Mouse (Mus musculus): ENCODE data around the gene Sbk1. TPM values are rescaled to one million over a fixed set of nuclear protein-coding genes. Genes with fewer than 3 reads are reported as not detected.
A peak's percentile ranks its signal among the peaks of the same experiment; 100 is the strongest.

Sbk1 gene
- polyA plus RNA-seq, 1 experiment from 2014 or later, result 16.8 TPM

DNA sequence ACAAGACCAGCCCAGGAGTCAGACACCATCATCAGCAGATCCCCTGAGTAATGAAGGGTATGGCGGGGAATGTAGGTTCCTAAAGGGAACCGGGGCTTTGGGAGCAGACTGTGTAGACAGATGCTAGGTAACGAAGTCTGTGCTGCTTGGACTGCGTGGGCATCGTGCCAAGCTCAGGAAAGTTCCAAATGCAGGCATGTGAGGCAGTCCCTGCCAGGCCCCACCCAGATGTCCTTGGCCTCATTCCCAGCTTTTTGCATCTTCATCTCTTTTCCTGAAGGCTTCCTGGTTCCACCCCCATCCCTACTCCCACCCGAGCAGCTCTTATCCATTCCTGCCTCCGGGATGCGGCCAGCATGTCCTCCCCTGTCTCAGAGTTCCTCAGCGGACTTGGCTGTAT, 6.5 kb upstream of the Sbk1 start:
- Histone ChIP-seq H3K9me3 (ENCODE audit: control insufficient read depth, low read length) (no peaks in the 10 kb centered on the region), H3K9ac (ENCODE audit: low read length) (no peak overlapping the region), H3K4me1 (ENCODE audit: control insufficient read depth in 2 of 2, insufficient read depth in 2 of 2, low read length in 2 of 2) (peaks cover 5 to 21% of the 10 kb centered on the region in 2 experiments), H3K27ac (replicated peaks in 1 of 2; ENCODE audit: control insufficient read depth in 1 of 2, insufficient read depth in 1 of 2, low read depth in 2 of 2, low read length in 2 of 2) (no peak overlapping the region), H3K4me2 (ENCODE audit: low read length) (no peak overlapping the region), H3K4me3 (ENCODE audit: control insufficient read depth in 1 of 2, insufficient read depth in 1 of 2, low read depth in 1 of 2, low read length in 2 of 2) (no peak overlapping the region), H3K36me3 (ENCODE audit: control insufficient read depth, insufficient read depth, low read length) (no peaks in the 10 kb centered on the region), H3K27me3 (ENCODE audit: control insufficient read depth, insufficient read depth, low read length) (0 out of 2 replicates have a peak, but pooled peaks cover 3% of the 10 kb centered on the region)
- ATAC-seq (ENCODE audit: insufficient number of reproducible peaks, insufficient read depth, low FRiP score, low read depth), result peak; percentile 74; the same call in 1 of the 2 replicates
- WGBS, result 30% methylated on average over 9 of the region's 9 CpGs

DNA sequence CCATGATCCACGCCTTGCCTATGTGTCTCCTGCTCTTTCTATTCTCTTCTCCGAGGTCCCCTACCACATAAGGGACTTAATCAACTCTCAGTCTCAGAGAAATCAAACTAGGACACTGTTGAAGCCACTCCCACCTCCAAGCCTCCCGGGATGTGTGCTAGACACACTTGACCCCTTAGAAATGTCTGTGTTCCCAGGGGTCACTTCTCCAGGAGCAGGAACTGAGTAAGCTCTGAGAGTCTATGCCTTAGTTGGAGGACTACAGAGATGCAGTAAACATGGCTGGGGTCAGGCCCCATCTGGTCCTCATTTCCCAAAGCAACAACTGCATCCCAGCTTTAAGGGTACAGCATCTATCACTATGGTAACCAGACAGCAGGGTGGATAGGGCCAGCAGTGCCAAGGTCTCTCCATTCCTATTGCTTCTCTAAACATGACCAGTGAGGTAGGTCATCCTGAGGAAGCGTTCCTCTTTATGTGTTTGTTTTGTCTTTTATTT, 6.0 kb upstream of the Sbk1 start:
- whole genome bisulfite sequencing, result 61% methylated on average over 4 of the region's 4 CpGs
- H3K4me3 ChIP-seq (ENCODE audit: control insufficient read depth in 1 of 2, insufficient read depth in 1 of 2, low read depth in 1 of 2, low read length in 2 of 2), result no peak overlapping the region
- no peaks in the 10 kb centered on the region for H3K9me3 ChIP-seq (ENCODE audit: control insufficient read depth, low read length)
- peaks cover 4 to 25% of the 10 kb centered on the region in 2 experiments for H3K4me1 ChIP-seq (ENCODE audit: control insufficient read depth in 2 of 2, insufficient read depth in 2 of 2, low read length in 2 of 2)
- H3K27ac ChIP-seq (replicated peaks in 1 of 2; ENCODE audit: control insufficient read depth in 1 of 2, insufficient read depth in 1 of 2, low read depth in 2 of 2, low read length in 2 of 2), result no peak overlapping the region
- H3K27me3 ChIP-seq (ENCODE audit: control insufficient read depth, insufficient read depth, low read length), result 0 out of 2 replicates have a peak, but pooled peaks cover 3% of the 10 kb centered on the region
- H3K4me2 ChIP-seq (ENCODE audit: low read length), result no peak overlapping the region
- no peaks in the 10 kb centered on the region for H3K36me3 ChIP-seq (ENCODE audit: control insufficient read depth, insufficient read depth, low read length)
- no peak overlapping the region for H3K9ac ChIP-seq (ENCODE audit: low read length)
- ATAC-seq (ENCODE audit: insufficient number of reproducible peaks, insufficient read depth, low FRiP score, low read depth), result no peak

- no peak overlapping the region for H3K4me3 ChIP-seq (ENCODE audit: control insufficient read depth in 1 of 2, insufficient read depth in 1 of 2, low read depth in 1 of 2, low read length in 2 of 2)
- H3K27ac ChIP-seq (replicated peaks in 1 of 2; ENCODE audit: control insufficient read depth in 1 of 2, insufficient read depth in 1 of 2, low read depth in 2 of 2, low read length in 2 of 2), result no peak overlapping the region
- H3K36me3 ChIP-seq (ENCODE audit: control insufficient read depth, insufficient read depth, low read length), result no peaks in the 10 kb centered on the region
- ATAC-seq (ENCODE audit: insufficient number of reproducible peaks, insufficient read depth, low FRiP score, low read depth), result no peak
- H3K4me2 ChIP-seq (ENCODE audit: low read length), result no peak overlapping the region
- H3K9ac ChIP-seq (ENCODE audit: low read length), result no peak overlapping the region
- H3K27me3 ChIP-seq (ENCODE audit: control insufficient read depth, insufficient read depth, low read length), result 0 out of 2 replicates have a peak, but pooled peaks cover 3% of the 10 kb centered on the region
- peaks cover 4 to 19% of the 10 kb centered on the region in 2 experiments for H3K4me1 ChIP-seq (ENCODE audit: control insufficient read depth in 2 of 2, insufficient read depth in 2 of 2, low read length in 2 of 2)
- H3K9me3 ChIP-seq (ENCODE audit: control insufficient read depth, low read length), result no peaks in the 10 kb centered on the region
- 61% methylated on average over 8 of the region's 8 CpGs for WGBS
Measured at GRCm38 (mm10) chr7:126267606-126268005, 4.8 kb upstream of the Sbk1 start.

GRCm38 (mm10) chr7:126272770-126273311, 422 bp downstream of the Sbk1 start:
- Histone ChIP-seq H3K4me1 (ENCODE audit: control insufficient read depth in 2 of 2, insufficient read depth in 2 of 2, low read length in 2 of 2) (peaks cover 3 to 29% of the 10 kb centered on the region in 2 experiments; a peak in 3 of 4 replicates), H3K27ac (replicated peaks in 1 of 2; ENCODE audit: control insufficient read depth in 1 of 2, insufficient read depth in 1 of 2, low read depth in 2 of 2, low read length in 2 of 2) (peak overlapping the region; percentile 38 to 41; a peak in 2 of 4 replicates), H3K36me3 (ENCODE audit: control insufficient read depth, insufficient read depth, low read length) (peaks cover 8% of the 10 kb centered on the region), H3K4me3 (ENCODE audit: control insufficient read depth in 1 of 2, insufficient read depth in 1 of 2, low read depth in 1 of 2, low read length in 2 of 2) (peak overlapping the region; percentile 61 to 83), H3K4me2 (ENCODE audit: low read length) (peak overlapping the region; percentile 85), H3K9ac (ENCODE audit: low read length) (peak overlapping the region; percentile 86), H3K27me3 (ENCODE audit: control insufficient read depth, insufficient read depth, low read length) (0 out of 2 replicates have a peak, but pooled peaks cover 3% of the 10 kb centered on the region), H3K9me3 (ENCODE audit: control insufficient read depth, low read length) (no peaks in the 10 kb centered on the region)
- under 1% methylated on average over 36 of the region's 38 CpGs for WGBS
- ATAC-seq (ENCODE audit: insufficient number of reproducible peaks, insufficient read depth, low FRiP score, low read depth), result 0 out of 2 replicates have a peak, but pooled peaks have one; percentile 3

- H3K9ac ChIP-seq (ENCODE audit: low read length), result peak overlapping the region; percentile 86
- H3K4me2 ChIP-seq (ENCODE audit: low read length), result peak overlapping the region; percentile 85
- H3K9me3 ChIP-seq (ENCODE audit: control insufficient read depth, low read length), result no peaks in the 10 kb centered on the region
- H3K27ac ChIP-seq (replicated peaks in 1 of 2; ENCODE audit: control insufficient read depth in 1 of 2, insufficient read depth in 1 of 2, low read depth in 2 of 2, low read length in 2 of 2), result no peak overlapping the region
- H3K36me3 ChIP-seq (ENCODE audit: control insufficient read depth, insufficient read depth, low read length), result peaks cover 11% of the 10 kb centered on the region
- ATAC-seq (ENCODE audit: insufficient number of reproducible peaks, insufficient read depth, low FRiP score, low read depth), result no peak
- WGBS, result 27% methylated on average over 11 of the region's 11 CpGs
- H3K4me3 ChIP-seq (ENCODE audit: control insufficient read depth in 1 of 2, insufficient read depth in 1 of 2, low read depth in 1 of 2, low read length in 2 of 2), result peak overlapping the region; percentile 61 to 83
- 0 out of 2 replicates have a peak, but pooled peaks cover 3% of the 10 kb centered on the region for H3K27me3 ChIP-seq (ENCODE audit: control insufficient read depth, insufficient read depth, low read length)
- H3K4me1 ChIP-seq (ENCODE audit: control insufficient read depth in 2 of 2, insufficient read depth in 2 of 2, low read length in 2 of 2), result peaks cover 3 to 29% of the 10 kb centered on the region in 2 experiments; a peak in 3 of 4 replicates
Measured at GRCm38 (mm10) chr7:126273351-126274042, 1.1 kb downstream of the Sbk1 start.

DNA sequence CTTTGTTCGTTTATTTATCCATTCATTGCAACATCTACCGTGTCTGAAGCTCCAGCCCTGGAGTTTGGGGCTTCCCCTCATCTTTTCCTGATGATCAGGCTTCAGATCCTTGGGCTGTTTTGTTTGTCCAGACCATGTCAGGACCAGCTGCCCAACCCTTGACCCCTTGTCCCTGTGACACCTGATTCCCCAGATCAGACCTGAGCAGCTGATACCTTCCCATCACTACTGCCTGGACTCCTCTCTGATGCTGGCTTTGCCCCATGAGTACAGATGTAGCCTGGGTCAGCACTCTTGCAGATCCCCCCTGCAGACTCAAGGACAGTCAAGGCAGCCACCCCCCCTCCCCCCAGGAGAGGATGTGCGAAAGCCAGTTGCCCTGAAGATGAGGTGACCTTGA, 1.7 kb downstream of the Sbk1 start:
- H3K4me3 ChIP-seq (ENCODE audit: control insufficient read depth in 1 of 2, insufficient read depth in 1 of 2, low read depth in 1 of 2, low read length in 2 of 2), result peak overlapping the region in 1 of 2 experiments; percentile 61; a peak in 1 of 4 replicates
- 0 out of 2 replicates have a peak, but pooled peaks cover 3% of the 10 kb centered on the region for H3K27me3 ChIP-seq (ENCODE audit: control insufficient read depth, insufficient read depth, low read length)
- no peaks in the 10 kb centered on the region for H3K9me3 ChIP-seq (ENCODE audit: control insufficient read depth, low read length)
- peak overlapping the region; percentile 85 for H3K4me2 ChIP-seq (ENCODE audit: low read length)
- H3K27ac ChIP-seq (replicated peaks in 1 of 2; ENCODE audit: control insufficient read depth in 1 of 2, insufficient read depth in 1 of 2, low read depth in 2 of 2, low read length in 2 of 2), result no peak overlapping the region
- H3K36me3 ChIP-seq (ENCODE audit: control insufficient read depth, insufficient read depth, low read length), result peaks cover 15% of the 10 kb centered on the region
- H3K4me1 ChIP-seq (ENCODE audit: control insufficient read depth in 2 of 2, insufficient read depth in 2 of 2, low read length in 2 of 2), result peaks cover 3 to 29% of the 10 kb centered on the region in 2 experiments; a peak in 3 of 4 replicates
- H3K9ac ChIP-seq (ENCODE audit: low read length), result peak overlapping the region; percentile 86
- no peak for ATAC-seq (ENCODE audit: insufficient number of reproducible peaks, insufficient read depth, low FRiP score, low read depth)
- 47% methylated on average over 3 of the region's 3 CpGs for WGBS

DNA sequence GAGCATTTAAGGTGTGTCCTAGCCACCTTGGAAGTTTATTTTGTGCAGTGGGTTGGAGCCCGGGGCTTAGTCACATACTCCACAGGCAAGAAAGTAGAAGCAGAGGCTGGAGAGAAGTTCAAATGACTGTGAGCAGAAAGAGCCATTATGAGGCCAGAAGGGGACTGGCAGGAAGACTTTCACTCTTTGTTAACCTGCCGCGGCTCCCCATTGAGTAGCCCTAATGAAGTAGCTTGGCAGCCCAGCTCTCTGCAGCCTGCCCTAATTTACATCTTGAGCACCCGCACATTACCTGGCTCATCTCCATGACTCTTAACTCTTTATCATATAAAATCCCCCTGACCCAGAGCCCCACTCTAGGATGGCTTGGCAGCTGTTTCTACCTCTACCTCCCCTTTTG, 2.2 kb downstream of the Sbk1 start:
- Histone ChIP-seq H3K4me3 (ENCODE audit: control insufficient read depth in 1 of 2, insufficient read depth in 1 of 2, low read depth in 1 of 2, low read length in 2 of 2) (no peak overlapping the region), H3K27me3 (ENCODE audit: control insufficient read depth, insufficient read depth, low read length) (0 out of 2 replicates have a peak, but pooled peaks cover 2% of the 10 kb centered on the region), H3K36me3 (ENCODE audit: control insufficient read depth, insufficient read depth, low read length) (peaks cover 17% of the 10 kb centered on the region), H3K9ac (ENCODE audit: low read length) (no peak overlapping the region), H3K27ac (replicated peaks in 1 of 2; ENCODE audit: control insufficient read depth in 1 of 2, insufficient read depth in 1 of 2, low read depth in 2 of 2, low read length in 2 of 2) (no peak overlapping the region), H3K4me1 (ENCODE audit: control insufficient read depth in 2 of 2, insufficient read depth in 2 of 2, low read length in 2 of 2) (peaks cover 3 to 31% of the 10 kb centered on the region in 2 experiments; a peak in 3 of 4 replicates), H3K4me2 (ENCODE audit: low read length) (peak overlapping the region; percentile 85), H3K9me3 (ENCODE audit: control insufficient read depth, low read length) (no peaks in the 10 kb centered on the region)
- WGBS, result 25% methylated on average over 4 of the region's 4 CpGs
- ATAC-seq (ENCODE audit: insufficient number of reproducible peaks, insufficient read depth, low FRiP score, low read depth), result no peak
